Comparison of ENCODE assay signal across 8 mouse cellular contexts in the genomic region with DNA sequence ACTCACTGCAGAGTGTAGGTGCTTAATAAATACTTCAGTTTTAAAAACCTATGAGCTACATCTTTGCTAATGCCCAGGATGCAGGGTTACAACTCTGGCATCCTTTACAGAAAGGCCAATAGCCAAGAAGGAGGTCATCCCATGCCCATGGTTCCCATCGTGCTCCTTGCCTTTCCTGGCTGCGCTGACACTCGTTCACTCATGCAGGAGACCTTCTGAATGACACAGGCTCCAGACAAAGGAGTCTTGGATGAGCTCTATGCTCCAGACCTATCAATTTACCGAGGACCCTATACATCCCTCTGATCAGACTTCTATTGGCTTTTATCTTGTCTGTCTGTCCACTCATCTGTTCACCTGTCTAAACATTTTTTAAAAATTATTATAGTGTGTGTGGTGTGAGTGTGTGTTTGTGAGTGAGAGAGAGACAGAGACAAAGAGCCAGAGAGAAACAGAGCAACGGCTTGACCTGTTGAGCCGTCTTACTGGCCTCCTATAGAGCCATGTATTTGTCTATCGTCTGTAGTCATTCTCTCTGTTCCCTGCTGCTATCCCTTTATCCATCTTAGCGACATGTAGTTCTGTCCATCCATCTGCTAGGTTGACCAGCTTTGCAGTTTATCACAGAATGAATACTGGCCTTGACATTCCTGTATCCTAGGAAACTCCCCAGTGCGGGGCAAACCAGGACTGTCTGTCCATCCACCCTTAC. TPM values are rescaled to one million over a fixed set of nuclear protein-coding genes. Genes with fewer than 3 reads are reported as not detected.
DNase-seq lines count a peak whose midpoint lies in the region; ATAC-seq and TF ChIP-seq lines count a peak whose summit lies in the region.

No protein-coding gene starts in this region.

- H3K9ac ChIP-seq in hindbrain, embryonic 12.5 days, result peak overlapping the region; percentile 95
- peak overlapping the region; percentile 51 for H3K9ac ChIP-seq in midbrain, embryonic 15.5 days

- no peaks in the 10 kb centered on the region for H3K36me3 ChIP-seq in kidney, adult 2 months (ENCODE audit: control insufficient read depth, insufficient read depth, low read length)
- no peaks in the 10 kb centered on the region for H3K36me3 ChIP-seq in hindbrain, embryonic 12.5 days
- H3K36me3 ChIP-seq in midbrain, embryonic 15.5 days (replicated peaks), result no peaks in the 10 kb centered on the region

- no peak overlapping the region for H3K27ac ChIP-seq in kidney, adult 2 months (ENCODE audit: insufficient read depth, low read depth, low read length)
- H3K27ac ChIP-seq in brown adipose tissue, adult 24 weeks (replicated peaks; ENCODE audit: low read depth, low read length), result peak overlapping the region; percentile 40; the same call in 1 of the 2 replicates
- H3K27ac ChIP-seq in hindbrain, embryonic 12.5 days, result peak overlapping the region; percentile 98
- peak overlapping the region; percentile 96 for H3K27ac ChIP-seq in midbrain, embryonic 15.5 days

- no peak for TF ChIP-seq CTCF in kidney, adult 2 months (conservative IDR thresholded peaks at IDR 0.05; ENCODE audit: insufficient read depth, insufficient read length, low read depth, low read length)

- peak overlapping the region; percentile 77 for H3K4me2 ChIP-seq in hindbrain, embryonic 12.5 days (replicated peaks)
- peak overlapping the region; percentile 61 for H3K4me2 ChIP-seq in midbrain, embryonic 15.5 days

- DNase-seq in kidney, adult 2 months, result no peak
- DNase-seq in kidney, postnatal 14 days, result no peak
- DNase-seq in adrenal gland, postnatal 4 days (ENCODE audit: low spot score in 2 of 2), result no peak
- no peak for DNase-seq in gastrocnemius, postnatal 4 days (ENCODE audit: low spot score in 2 of 2)

- 24% methylated on average over 9 of the region's 9 CpGs for WGBS in kidney, adult 2 months
- 12% methylated on average over 9 of the region's 9 CpGs for WGBS in hindbrain, embryonic 12.5 days
- WGBS in midbrain, embryonic 15.5 days, result 9% methylated on average over 9 of the region's 9 CpGs

- no peak for TF ChIP-seq POLR2A in kidney, adult 2 months (IDR thresholded peaks at IDR 0.05; ENCODE audit: low read depth, low read length)

- ATAC-seq in hindbrain, embryonic 12.5 days (ENCODE audit: low FRiP score), result peak; percentile 18; the same call in 1 of the 2 replicates
- ATAC-seq in midbrain, embryonic 15.5 days (replicated peaks), result peak; percentile 41; the same call in 1 of the 2 replicates
- no peak for ATAC-seq in frontal cortex, adult (ENCODE audit: low TSS enrichment)

- H3K27me3 ChIP-seq in kidney, adult 2 months (replicated peaks; ENCODE audit: control insufficient read depth, insufficient read depth, low read length), result no peaks in the 10 kb centered on the region
- H3K27me3 ChIP-seq in hindbrain, embryonic 12.5 days, result no peaks in the 10 kb centered on the region
- no peaks in the 10 kb centered on the region for H3K27me3 ChIP-seq in midbrain, embryonic 15.5 days (replicated peaks)

- peaks cover 38% of the 10 kb centered on the region for H3K4me1 ChIP-seq in kidney, adult 2 months (ENCODE audit: control insufficient read depth, insufficient read depth, low read length)
- H3K4me1 ChIP-seq in brown adipose tissue, adult 24 weeks (ENCODE audit: control insufficient read depth, insufficient read depth, insufficient read length, low read length), result peaks cover 11% of the 10 kb centered on the region; the same call in 1 of the 2 replicates
- peaks cover 40% of the 10 kb centered on the region for H3K4me1 ChIP-seq in hindbrain, embryonic 12.5 days
- peaks cover 38% of the 10 kb centered on the region for H3K4me1 ChIP-seq in midbrain, embryonic 15.5 days

- H3K4me3 ChIP-seq in kidney, adult 2 months (ENCODE audit: insufficient read depth, low read depth, low read length), result peak overlapping the region; percentile 44
- peak overlapping the region; percentile 88 for H3K4me3 ChIP-seq in brown adipose tissue, adult 24 weeks (ENCODE audit: insufficient read depth, low read depth, low read length)
- H3K4me3 ChIP-seq in hindbrain, embryonic 12.5 days, result peak overlapping the region; percentile 87
- peak overlapping the region; percentile 88 for H3K4me3 ChIP-seq in midbrain, embryonic 15.5 days

- H3K9me3 ChIP-seq in hindbrain, embryonic 12.5 days (replicated peaks), result no peaks in the 10 kb centered on the region
- no peaks in the 10 kb centered on the region for H3K9me3 ChIP-seq in midbrain, embryonic 15.5 days

RNA-seq across cellular contexts. Expression of a gene that starts 0.6 kb away (rescaled TPM):
- 68.3 and 78.0 TPM in 2 replicates for polyA plus RNA-seq in kidney, adult 2 months (2012; rRNA removed)
- 14.0 and 16.2 TPM in 2 replicates for polyA plus RNA-seq in brown adipose tissue, adult 24 weeks (2012; ENCODE audit: insufficient read depth, insufficient read length, missing spikeins)
- polyA plus RNA-seq in hindbrain, embryonic 12.5 days (2016; fragmentation: Nextera tagmentation; extraction: Ambion mirVana), result 140 and 154 TPM in 2 replicates
- polyA plus RNA-seq in midbrain, embryonic 15.5 days (2015; fragmentation: Nextera tagmentation; extraction: Ambion mirVana), result 230 and 239 TPM in 2 replicates
- total RNA-seq in adrenal gland, postnatal 4 days (2021), result 100 to 1,000 TPM; 124 to 130 TPM
- total RNA-seq in gastrocnemius, postnatal 4 days (2021), result 10 to 100 TPM; 43.7 to 44.3 TPM

RNA-seq across cellular contexts. Expression of a gene that starts 25.2 kb away (rescaled TPM):
- polyA plus RNA-seq in kidney, adult 2 months (2012; rRNA removed), result 19.1 and 24.1 TPM in 2 replicates
- 3.9 and 6.4 TPM in 2 replicates for polyA plus RNA-seq in brown adipose tissue, adult 24 weeks (2012; ENCODE audit: insufficient read depth, insufficient read length, missing spikeins)
- 20.2 and 23.3 TPM in 2 replicates for polyA plus RNA-seq in hindbrain, embryonic 12.5 days (2016; fragmentation: Nextera tagmentation; extraction: Ambion mirVana)
- 34.9 and 38.1 TPM in 2 replicates for polyA plus RNA-seq in midbrain, embryonic 15.5 days (2015; fragmentation: Nextera tagmentation; extraction: Ambion mirVana)
- 10 to 100 TPM; 10.9 to 14.5 TPM for total RNA-seq in adrenal gland, postnatal 4 days (2021)
- total RNA-seq in gastrocnemius, postnatal 4 days (2021), result 1 to 10 TPM; 6.6 to 9.2 TPM

RNA-seq across cellular contexts. Expression of a gene that starts 43.1 kb away (rescaled TPM):
- polyA plus RNA-seq in kidney, adult 2 months (2012; rRNA removed), result 0.18 and 0.19 TPM in 2 replicates
- not detected in 2 replicates for polyA plus RNA-seq in brown adipose tissue, adult 24 weeks (2012; ENCODE audit: insufficient read depth, insufficient read length, missing spikeins)
- polyA plus RNA-seq in hindbrain, embryonic 12.5 days (2016; fragmentation: Nextera tagmentation; extraction: Ambion mirVana), result 11.9 TPM in 2 replicates
- polyA plus RNA-seq in midbrain, embryonic 15.5 days (2015; fragmentation: Nextera tagmentation; extraction: Ambion mirVana), result 19.6 and 21.3 TPM in 2 replicates
- total RNA-seq in adrenal gland, postnatal 4 days (2021), result 10 to 100 TPM; 11.0 to 13.6 TPM
- total RNA-seq in gastrocnemius, postnatal 4 days (2021), result under 1 TPM; 0.22 to 0.31 TPM
